Comparison of ENCODE assay signal across 14 mouse cellular contexts in genomic region chr5:115014570-115014969, GRCm38 (mm10). TPM values are rescaled to one million over a fixed set of nuclear protein-coding genes. Genes with fewer than 3 reads are reported as not detected.
DNase-seq lines count a peak whose midpoint lies in the region; ATAC-seq and TF ChIP-seq lines count a peak whose summit lies in the region.
"Had no signal": no experiment of that assay in that cellular context is flagged by ENCODE, and none has a peak within 500 bp of the region (broad histone marks: within the 10 kb centered on the region; RNA-seq: fewer than 3 reads in every experiment).

No protein-coding gene starts in this region.

- H3K27ac ChIP-seq in heart, embryonic 15.5 days = peak overlapping the region; percentile 40
- H3K27ac ChIP-seq in liver, postnatal 0 days (ENCODE audit: low read depth) = peak overlapping the region; percentile 86
- H3K27ac ChIP-seq: limb, embryonic 13.5 days had no signal

- no peak for ATAC-seq in erythroblast, adult 5-6 weeks (replicated peaks; ENCODE audit: low FRiP score, poor library complexity, severe bottlenecking)
- ATAC-seq in megakaryocyte, adult 5-6 weeks (ENCODE audit: poor library complexity, severe bottlenecking) = no peak
- no peak for ATAC-seq in heart, embryonic 15.5 days (replicated peaks; ENCODE audit: insufficient number of reproducible peaks, insufficient read depth, low FRiP score, low read depth)
- peak; percentile 41 for ATAC-seq in liver, postnatal 0 days
- ATAC-seq: midbrain, embryonic 16.5 days had no signal

- H3K27me3 ChIP-seq in erythroblast, embryonic 14.5 days (ENCODE audit: control insufficient read depth) = no peaks in the 10 kb centered on the region
- no peaks in the 10 kb centered on the region for H3K27me3 ChIP-seq in megakaryocyte, embryonic 14.5 days (replicated peaks)
- no peaks in the 10 kb centered on the region for H3K27me3 ChIP-seq in heart, embryonic 15.5 days
- no peaks in the 10 kb centered on the region for H3K27me3 ChIP-seq in liver, postnatal 0 days (ENCODE audit: insufficient read depth, low read length)
- H3K27me3 ChIP-seq: limb, embryonic 13.5 days had no signal

- no peak for TF ChIP-seq CTCF in liver, postnatal 0 days (IDR thresholded peaks at IDR 0.05; ENCODE audit: low read depth)

- H3K4me1 ChIP-seq in erythroblast, embryonic 14.5 days (ENCODE audit: control insufficient read depth) = peaks cover 86% of the 10 kb centered on the region
- peaks cover 87% of the 10 kb centered on the region for H3K4me1 ChIP-seq in megakaryocyte, embryonic 14.5 days
- H3K4me1 ChIP-seq in heart, embryonic 15.5 days (replicated peaks) = peaks cover 68% of the 10 kb centered on the region
- H3K4me1 ChIP-seq in liver, postnatal 0 days (ENCODE audit: insufficient read depth) = peaks cover 71% of the 10 kb centered on the region

- 0 out of 2 replicates have a peak, but pooled peaks have one; percentile 48 for TF ChIP-seq EP300 in liver, postnatal 0 days (IDR thresholded peaks at IDR 0.05; ENCODE audit: low read depth)

- intact Hi-C loops in gastrocnemius, postnatal 36 days (cut with DNase I) = no loop called here

- peak overlapping the region; percentile 40 for H3K4me3 ChIP-seq in erythroblast, embryonic 14.5 days (replicated peaks)
- H3K4me3 ChIP-seq in megakaryocyte, embryonic 14.5 days (replicated peaks) = peak overlapping the region; percentile 69
- no peak overlapping the region for H3K4me3 ChIP-seq in heart, embryonic 15.5 days
- no peak overlapping the region for H3K4me3 ChIP-seq in liver, postnatal 0 days (ENCODE audit: low read depth, low read length)
- H3K4me3 ChIP-seq: limb, embryonic 13.5 days had no signal

- WGBS in heart, embryonic 15.5 days = 10% methylated on average over 1 of the region's 1 CpGs
- WGBS in liver, postnatal 0 days (ENCODE audit: insufficient replicate concordance) = 20% methylated on average over 1 of the region's 1 CpGs

- no peak for DNase-seq in liver, postnatal 0 days
- DNase-seq in gastrocnemius, postnatal 36 days = no peak
- no peak for DNase-seq in right cerebral cortex, adult 18-20 months
- DNase-seq: spleen, adult 18-20 months had no signal

- H3K9ac ChIP-seq in heart, embryonic 15.5 days = no peak overlapping the region
- H3K9ac ChIP-seq in liver, postnatal 0 days (replicated peaks) = 0 out of 2 replicates have a peak overlapping the region, but pooled peaks have one; percentile 30
- H3K9ac ChIP-seq: limb, embryonic 13.5 days had no signal

- no peaks in the 10 kb centered on the region for H3K9me3 ChIP-seq in erythroblast, embryonic 14.5 days (ENCODE audit: control insufficient read depth, low read length)
- H3K9me3 ChIP-seq in megakaryocyte, embryonic 14.5 days = no peaks in the 10 kb centered on the region
- H3K9me3 ChIP-seq in heart, embryonic 15.5 days (replicated peaks) = no peaks in the 10 kb centered on the region
- no peaks in the 10 kb centered on the region for H3K9me3 ChIP-seq in liver, postnatal 0 days (ENCODE audit: low read length)
- H3K9me3 ChIP-seq: limb, embryonic 13.5 days had no signal

- peak overlapping the region; percentile 8; the same call in 1 of the 2 replicates for H3K4me2 ChIP-seq in heart, embryonic 15.5 days
- H3K4me2 ChIP-seq in liver, postnatal 0 days (ENCODE audit: low read depth, low read length) = peak overlapping the region; percentile 47

- H3K36me3 ChIP-seq in erythroblast, embryonic 14.5 days (ENCODE audit: control insufficient read depth) = peaks cover 42% of the 10 kb centered on the region
- peaks cover 13% of the 10 kb centered on the region for H3K36me3 ChIP-seq in megakaryocyte, embryonic 14.5 days (replicated peaks; ENCODE audit: low read length)
- no peaks in the 10 kb centered on the region for H3K36me3 ChIP-seq in heart, embryonic 15.5 days
- H3K36me3 ChIP-seq in liver, postnatal 0 days (replicated peaks; ENCODE audit: insufficient read depth, low read length) = no peaks in the 10 kb centered on the region
- H3K36me3 ChIP-seq: limb, embryonic 13.5 days had no signal

RNA-seq across cellular contexts. Expression of gene Sppl3, which starts 3.6 kb away (rescaled TPM):
- 4.4 and 4.6 TPM in 2 replicates for polyA plus RNA-seq in erythroblast, embryonic 14.5 days (2012)
- total RNA-seq in erythroblast, adult 5-6 weeks (2015; ENCODE audit: low replicate concordance) = 33.6 and 39.0 TPM in 2 replicates
- total RNA-seq in erythroblast, adult 5-6 weeks (2017; ENCODE audit: low replicate concordance) = 57.8 and 59.4 TPM in 2 replicates
- polyA plus RNA-seq in megakaryocyte, embryonic 14.5 days (2012; ENCODE audit: insufficient read depth, low replicate concordance) = 8.1 and 18.2 TPM in 2 replicates
- total RNA-seq in megakaryocyte, adult 5-6 weeks (2015) = 33.1 and 33.6 TPM in 2 replicates
- 22.8 and 24.6 TPM in 2 replicates for total RNA-seq in megakaryocyte, adult 5-6 weeks (2017)
- polyA plus RNA-seq in heart, embryonic 15.5 days (2015; fragmentation: Nextera tagmentation; extraction: Ambion mirVana) = 17.8 and 22.4 TPM in 2 replicates
- 9.2 and 11.5 TPM in 2 replicates for polyA plus RNA-seq in liver, postnatal 0 days (2015; fragmentation: Nextera tagmentation; extraction: Ambion mirVana)
- total RNA-seq in gastrocnemius, postnatal 36 days (2021) = 10 to 100 TPM; 19.6 to 21.3 TPM

RNA-seq across cellular contexts. Expression of gene Hnf1a, which starts 43.7 kb away (rescaled TPM):
- polyA plus RNA-seq in erythroblast, embryonic 14.5 days (2012) = 0.03 and 0.14 TPM in 2 replicates
- total RNA-seq in erythroblast, adult 5-6 weeks (2015; ENCODE audit: low replicate concordance) = not detected in 2 replicates
- total RNA-seq in erythroblast, adult 5-6 weeks (2017; ENCODE audit: low replicate concordance) = not detected in 2 replicates
- polyA plus RNA-seq in megakaryocyte, embryonic 14.5 days (2012; ENCODE audit: insufficient read depth, low replicate concordance) = not detected in 2 replicates
- not detected in 2 replicates for total RNA-seq in megakaryocyte, adult 5-6 weeks (2015)
- total RNA-seq in megakaryocyte, adult 5-6 weeks (2017) = not detected in 2 replicates
- 0.15 and 0.39 TPM in 2 replicates for polyA plus RNA-seq in heart, embryonic 15.5 days (2015; fragmentation: Nextera tagmentation; extraction: Ambion mirVana)
- polyA plus RNA-seq in liver, postnatal 0 days (2015; fragmentation: Nextera tagmentation; extraction: Ambion mirVana) = 5.6 and 7.0 TPM in 2 replicates
- total RNA-seq in gastrocnemius, postnatal 36 days (2021) = not detected
- total RNA-seq: hematopoietic stem cell, adult 5-6 weeks; layer of hippocampus, postnatal 14 days; neutrophil, adult 5-6 weeks had no signal
- polyA plus RNA-seq: limb, embryonic 13.5 days had no signal

Comparison
In these comparisons a context has a peak if more than half of its experiments do, and no peak if none do; other contexts are left out.
1. H3K4me3 ChIP-seq: peak in erythroblast, embryonic 14.5 days (single experiment) and megakaryocyte, embryonic 14.5 days (single experiment); none in heart, embryonic 15.5 days (single experiment) and liver, postnatal 0 days (single experiment).